Mouse (Mus musculus) heart, embryonic 13.5 days (tissue): Measurements from ENCODE around the gene Dnajb12. TPM values are rescaled to one million over a fixed set of nuclear protein-coding genes. Genes with fewer than 3 reads are reported as not detected.
"Not testable (repeated sequence)": the region's sequence is repeated elsewhere in the genome, so short reads cannot be mapped to it uniquely, and the experiment has no call there.

Experiments used
- ATAC-seq: fragments of 200-750 bp; cut with Nextera tagmentation; 2 replicates; pipeline ENCODE4 v1.8.0; 2017; ENCODE audit warnings: moderate TSS enrichment; ENCODE audit not compliant: insufficient number of reproducible peaks, low FRiP score, low TSS enrichment; ENCODE audit errors: extremely low read depth
- H3K27ac ChIP-seq: fragments of 300-500 bp; sonication (generic); replicated peaks from 2 replicates; pipeline ENCODE4 v1.5.1; 2015; ENCODE audit warnings: moderate library complexity, mild to moderate bottlenecking, inconsistent platforms
- H3K27me3 ChIP-seq: fragments of 300-500 bp; sonication (generic); replicated peaks from 2 replicates; pipeline ENCODE4 v1.6.1; 2015; ENCODE audit warnings: mild to moderate bottlenecking, inconsistent platforms
- H3K36me3 ChIP-seq: fragments of 300-500 bp; sonication (generic); 2 replicates; pipeline ENCODE4 v1.6.1; 2015; ENCODE audit warnings: mild to moderate bottlenecking, inconsistent platforms
- H3K4me1 ChIP-seq: fragments of 300-500 bp; sonication (generic); 2 replicates; pipeline ENCODE4 v1.6.1; 2015; ENCODE audit warnings: inconsistent platforms
- H3K4me2 ChIP-seq: fragments of 300-500 bp; sonication (generic); 2 replicates; pipeline ENCODE4 v1.6.1; 2015; ENCODE audit warnings: inconsistent platforms, mild to moderate bottlenecking, moderate library complexity
- H3K4me3 ChIP-seq: fragments of 300-500 bp; sonication (generic); 2 replicates; pipeline ENCODE4 v1.5.1; 2015; ENCODE audit warnings: moderate library complexity, mild to moderate bottlenecking, inconsistent platforms
- H3K9ac ChIP-seq: fragments of 300-500 bp; sonication (generic); 2 replicates; pipeline ENCODE4 v1.6.1; 2015; ENCODE audit warnings: inconsistent platforms, mild to moderate bottlenecking, moderate library complexity
- H3K9me3 ChIP-seq: fragments of 300-500 bp; sonication (generic); 2 replicates; pipeline ENCODE4 v1.6.1; 2016; ENCODE audit warnings: inconsistent platforms
- WGBS: fragments of 180-500 bp; shearing (Covaris S2); methylation state at CpG from one replicate; pipeline ENCODE4 v1.1.7; 2015; ENCODE audit warnings: mixed read lengths; 5-methylcytosine and 5-hydroxymethylcytosine counted together
- polyA plus RNA-seq: library from polyadenylated mRNA; unstranded; fragments of >200 nt; fragmentation: Nextera tagmentation; extraction: Ambion mirVana; gene quantifications from 2 replicates; pipeline ENCODE4 v1.2.1, GENCODE M21; 2015

Gene Dnajb12
- polyA plus RNA-seq, 1 experiment from 2014 or later = 22.9 TPM

DNA sequence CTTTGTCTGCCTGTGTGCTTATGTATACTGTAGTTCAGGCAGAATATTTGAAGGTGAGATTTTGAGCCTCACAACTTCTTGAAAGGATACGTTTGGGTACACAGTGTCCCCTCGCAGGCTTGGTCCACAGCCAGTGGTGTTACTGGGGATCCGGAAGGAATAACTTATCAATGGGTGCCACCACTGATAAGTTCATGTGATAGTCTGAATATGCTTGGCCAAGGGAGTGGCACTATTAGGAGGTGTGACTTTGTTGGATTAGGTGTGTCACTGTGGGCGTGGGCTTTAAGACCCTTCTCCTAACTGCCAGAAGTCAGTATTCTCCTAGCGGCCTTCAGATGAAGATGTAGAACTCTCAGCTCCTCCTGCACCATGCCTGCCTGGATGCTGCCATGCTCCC, 6.2 kb upstream of the Dnajb12 start:
- WGBS = 73% methylated on average over 5 of the region's 5 CpGs
- no peaks in the 10 kb centered on the region for H3K27me3 ChIP-seq
- H3K9me3 ChIP-seq = no peaks in the 10 kb centered on the region
- no peak overlapping the region for H3K9ac ChIP-seq
- no peak overlapping the region for H3K4me2 ChIP-seq
- H3K27ac ChIP-seq = no peak overlapping the region; the same call in 1 of the 2 replicates
- no peak for ATAC-seq
- no peak overlapping the region for H3K4me3 ChIP-seq
- no peaks in the 10 kb centered on the region for H3K4me1 ChIP-seq
- no peaks in the 10 kb centered on the region for H3K36me3 ChIP-seq

GRCm38 (mm10) chr10:59873613-59874012, 5.7 kb upstream of the Dnajb12 start:
- Histone ChIP-seq H3K9me3 (no peaks in the 10 kb centered on the region), H3K27ac (no peak overlapping the region), H3K4me3 (no peak overlapping the region), H3K4me1 (peaks cover 2% of the 10 kb centered on the region), H3K4me2 (peak overlapping the region; percentile 28), H3K27me3 (no peaks in the 10 kb centered on the region), H3K9ac (no peak overlapping the region), H3K36me3 (no peaks in the 10 kb centered on the region)
- no peak for ATAC-seq
- WGBS = 54% methylated on average over 5 of the region's 5 CpGs

DNA sequence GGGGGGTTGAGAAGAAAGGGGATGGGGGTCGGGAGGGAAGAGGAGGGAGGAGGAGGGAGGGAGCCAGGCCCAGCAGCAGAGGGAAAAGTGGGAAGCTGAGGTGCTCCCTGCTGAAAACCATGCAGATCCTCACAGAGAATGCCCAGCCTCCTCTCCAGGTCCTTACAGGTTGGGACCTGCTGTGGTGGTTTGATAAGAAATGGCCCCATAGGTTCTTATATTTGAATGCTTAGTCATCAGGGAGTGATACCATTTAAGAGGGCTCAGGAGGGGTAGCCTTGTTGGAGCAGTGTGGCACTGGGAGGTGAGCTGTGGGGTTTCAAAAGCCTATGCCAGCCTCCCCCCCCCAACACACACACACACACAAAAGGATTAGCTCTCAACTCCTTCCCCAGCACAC, 4.0 kb upstream of the Dnajb12 start:
- Histone ChIP-seq H3K27me3 (no peaks in the 10 kb centered on the region), H3K36me3 (no peaks in the 10 kb centered on the region), H3K9me3 (no peaks in the 10 kb centered on the region), H3K4me1 (peaks cover 7% of the 10 kb centered on the region), H3K4me3 (no peak overlapping the region), H3K4me2 (peak overlapping the region; percentile 28; the same call in 1 of the 2 replicates), H3K9ac (no peak overlapping the region), H3K27ac (peak overlapping the region; percentile 53; the same call in 1 of the 2 replicates)
- ATAC-seq = no peak
- 22% methylated on average over 1 of the region's 1 CpGs for WGBS

DNA sequence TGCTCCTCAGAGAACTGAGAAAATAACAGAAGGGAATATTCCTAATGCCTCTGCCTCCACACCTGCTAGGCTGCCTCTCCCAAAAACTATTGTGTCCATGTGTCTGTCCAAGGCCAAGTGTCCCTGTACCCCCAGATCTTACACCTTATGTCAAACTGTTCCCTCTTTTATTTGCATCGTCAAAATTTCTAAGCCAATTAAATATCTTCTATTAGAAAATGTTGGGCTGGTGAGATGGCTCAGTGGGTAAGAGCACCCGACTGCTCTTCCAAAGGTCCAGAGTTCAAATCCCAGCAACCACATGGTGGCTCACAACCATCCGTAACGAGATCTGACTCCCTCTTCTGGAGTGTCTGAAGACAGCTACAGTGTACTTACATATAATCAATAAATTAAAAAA, 2.7 kb upstream of the Dnajb12 start:
- not testable (repeated sequence) for H3K4me3 ChIP-seq, H3K36me3 ChIP-seq, H3K27ac ChIP-seq, H3K4me2 ChIP-seq, H3K27me3 ChIP-seq, H3K9ac ChIP-seq, H3K9me3 ChIP-seq, ATAC-seq
- H3K4me1 ChIP-seq = peaks cover 16% of the 10 kb centered on the region
- 93% methylated on average over 4 of the region's 4 CpGs for WGBS

GRCm38 (mm10) chr10:59877421-59878117, 1.8 kb upstream of the Dnajb12 start:
- Histone ChIP-seq H3K9ac (no peak overlapping the region), H3K4me3 (no peak overlapping the region), H3K9me3 (no peaks in the 10 kb centered on the region), H3K4me2 (no peak overlapping the region), H3K4me1 (peaks cover 16% of the 10 kb centered on the region), H3K36me3 (no peaks in the 10 kb centered on the region), H3K27ac (no peak overlapping the region), H3K27me3 (no peaks in the 10 kb centered on the region)
- ATAC-seq = no peak
- 72% methylated on average over 15 of the region's 15 CpGs for WGBS

- Histone ChIP-seq H3K27ac (peak overlapping the region; percentile 100), H3K9ac (peak overlapping the region; percentile 99), H3K4me2 (peak overlapping the region; percentile 85), H3K9me3 (no peaks in the 10 kb centered on the region), H3K4me3 (peak overlapping the region; percentile 80), H3K27me3 (no peaks in the 10 kb centered on the region), H3K36me3 (peaks cover 4% of the 10 kb centered on the region; the same call in 1 of the 2 replicates), H3K4me1 (peaks cover 16% of the 10 kb centered on the region)
- WGBS = 16% methylated on average over 5 of the region's 5 CpGs
- ATAC-seq = no peak
Observed at GRCm38 (mm10) chr10:59878823-59879222, 533 bp upstream of the Dnajb12 start.

DNA sequence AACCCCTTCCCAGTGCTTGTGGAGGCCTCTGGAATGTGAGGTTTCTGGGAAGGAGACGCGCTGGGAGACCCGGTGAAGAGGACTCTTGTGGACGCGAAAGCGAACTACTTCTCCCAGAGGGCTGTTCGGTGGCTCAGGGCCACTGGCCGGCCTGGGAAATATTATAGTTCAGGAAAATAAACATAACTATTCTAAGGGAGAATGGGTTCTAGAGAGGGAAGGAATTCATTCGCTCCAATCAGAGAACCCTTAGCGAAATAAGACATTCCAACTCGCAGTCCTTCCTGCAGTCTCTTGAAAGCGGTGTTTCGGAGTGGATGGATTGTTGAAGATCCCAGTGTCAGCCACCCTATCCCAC, 652 bp downstream of the Dnajb12 start:
- Histone ChIP-seq H3K9ac (peak overlapping the region; percentile 99), H3K36me3 (peaks cover 16% of the 10 kb centered on the region), H3K27me3 (no peaks in the 10 kb centered on the region), H3K4me1 (peaks cover 26% of the 10 kb centered on the region), H3K9me3 (no peaks in the 10 kb centered on the region), H3K4me2 (peak overlapping the region; percentile 85), H3K27ac (peak overlapping the region; percentile 100), H3K4me3 (peak overlapping the region; percentile 80)
- under 1% methylated on average over 13 of the region's 13 CpGs for WGBS
- ATAC-seq = no peak

GRCm38 (mm10) chr10:59880837-59881236, 1.5 kb downstream of the Dnajb12 start:
- Histone ChIP-seq H3K4me1 (peaks cover 30% of the 10 kb centered on the region), H3K4me3 (peak overlapping the region; percentile 80), H3K4me2 (peak overlapping the region; percentile 85), H3K36me3 (peaks cover 21% of the 10 kb centered on the region), H3K27ac (no peak overlapping the region), H3K9ac (peak overlapping the region; percentile 99), H3K27me3 (no peaks in the 10 kb centered on the region), H3K9me3 (no peaks in the 10 kb centered on the region)
- 76% methylated on average over 7 of the region's 7 CpGs for WGBS
- ATAC-seq = no peak

DNA sequence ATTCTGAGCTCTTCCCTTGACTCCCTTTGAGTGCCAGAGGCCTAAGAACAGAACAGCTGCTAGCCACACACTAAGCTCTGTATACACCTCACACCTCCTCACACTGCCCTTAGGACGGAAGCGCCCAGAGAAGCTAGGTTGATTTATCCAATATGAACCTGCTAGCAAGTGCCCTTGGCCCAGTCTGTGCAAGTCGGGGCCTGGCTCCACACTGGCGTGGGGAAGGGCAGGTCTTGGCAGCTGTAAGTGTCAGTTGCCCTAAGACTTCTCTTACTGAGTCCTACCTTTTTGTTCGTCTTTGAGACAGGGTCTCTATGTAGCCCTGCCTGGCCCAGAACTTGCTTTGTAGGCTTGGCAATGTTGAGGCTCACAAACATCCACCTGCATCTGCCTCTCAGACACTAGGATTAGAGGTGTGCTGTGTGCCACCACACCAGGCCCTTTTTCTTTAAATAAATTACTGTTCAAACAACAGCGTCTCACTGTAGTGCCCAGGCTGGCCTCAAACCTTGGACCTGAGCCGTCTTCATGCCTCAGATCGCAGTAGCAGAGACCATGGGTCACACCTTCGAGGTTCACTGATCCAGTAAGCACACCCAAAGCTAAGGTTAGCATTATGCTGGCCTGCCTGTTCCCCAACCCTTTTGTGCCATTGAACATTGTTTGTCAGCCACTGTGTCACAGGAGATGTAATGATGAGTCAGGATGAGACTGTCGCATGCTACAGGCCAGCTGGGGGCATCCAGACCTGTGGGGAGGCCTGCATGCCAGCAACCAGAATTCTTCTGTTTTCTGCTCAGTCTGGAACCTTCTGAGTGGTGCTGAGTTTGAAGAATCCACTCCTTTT, 5.2 kb downstream of the Dnajb12 start:
- 0 out of 2 replicates have a peak overlapping the region, but pooled peaks have one; percentile 14 for H3K9ac ChIP-seq

GRCm38 (mm10) chr10:59885174-59886080, 6.1 kb downstream of the Dnajb12 start:
- Histone ChIP-seq H3K27ac (no peak overlapping the region), H3K4me1 (peaks cover 22% of the 10 kb centered on the region), H3K27me3 (no peaks in the 10 kb centered on the region), H3K9me3 (no peaks in the 10 kb centered on the region), H3K4me3 (no peak overlapping the region), H3K9ac (no peak overlapping the region), H3K36me3 (peaks cover 27% of the 10 kb centered on the region), H3K4me2 (no peak overlapping the region)
- ATAC-seq = no peak
- WGBS = 82% methylated on average over 14 of the region's 14 CpGs

More for the DNA sequence above, 5.2 kb downstream of the Dnajb12 start:
- H3K4me3 ChIP-seq = no peak overlapping the region
- peaks cover 21% of the 10 kb centered on the region for H3K36me3 ChIP-seq
- H3K27ac ChIP-seq = no peak overlapping the region
- H3K9me3 ChIP-seq = no peaks in the 10 kb centered on the region
- ATAC-seq = no peak
- WGBS = 89% methylated on average over 10 of the region's 10 CpGs
- no peaks in the 10 kb centered on the region for H3K27me3 ChIP-seq
- H3K4me1 ChIP-seq = peaks cover 25% of the 10 kb centered on the region
- no peak overlapping the region for H3K4me2 ChIP-seq

DNA sequence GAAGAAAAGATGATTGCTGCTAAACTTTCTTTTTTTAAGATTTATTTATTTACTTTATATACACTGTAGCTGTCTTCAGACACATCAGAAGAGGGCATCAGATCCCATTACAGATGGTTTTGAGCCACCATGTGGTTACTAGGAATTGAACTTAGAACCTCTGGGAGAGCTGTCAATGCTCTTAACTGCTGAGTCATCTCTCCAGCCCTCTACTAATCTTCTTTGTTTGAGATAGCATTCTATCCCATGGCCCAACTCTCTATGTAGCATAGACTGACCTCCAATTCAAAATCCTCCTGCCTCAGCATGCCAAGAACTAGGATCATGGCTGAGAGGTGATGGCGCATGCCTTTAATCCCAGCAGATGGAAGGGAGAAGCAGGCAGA, 6.7 kb downstream of the Dnajb12 start:
- Histone ChIP-seq H3K4me1 (peaks cover 16% of the 10 kb centered on the region), H3K36me3 (peaks cover 34% of the 10 kb centered on the region), H3K27ac (no peak overlapping the region), H3K27me3 (no peaks in the 10 kb centered on the region), H3K9ac (no peak overlapping the region), H3K4me3 (no peak overlapping the region), H3K9me3 (no peaks in the 10 kb centered on the region), H3K4me2 (no peak overlapping the region)
- no peak for ATAC-seq
- 94% methylated on average over 1 of the region's 1 CpGs for WGBS
